Mouse (Mus musculus): ENCODE measurements around the gene Olfml2a. TPM values are rescaled to one million over a fixed set of nuclear protein-coding genes. Genes with fewer than 3 reads are reported as not detected.
A peak's percentile ranks its signal among the peaks of the same experiment; 100 is the strongest.

Gene Olfml2a
- polyA plus RNA-seq, 1 experiment from 2014 or later, result 1.1 TPM

- H3K4me2 ChIP-seq, result peak overlapping the region; percentile 99
- WGBS, result under 1% methylated on average over 47 of the region's 51 CpGs
- H3K27ac ChIP-seq, result no peak overlapping the region
- peak overlapping the region; percentile 80 for H3K4me3 ChIP-seq
- no peaks in the 10 kb centered on the region for H3K9me3 ChIP-seq (replicated peaks)
- H3K36me3 ChIP-seq (ENCODE audit: poor library complexity, severe bottlenecking), result no peaks in the 10 kb centered on the region
- H3K9ac ChIP-seq, result peak overlapping the region; percentile 74
- ATAC-seq, result peak; percentile 61
- peaks cover 21% of the 10 kb centered on the region for H3K27me3 ChIP-seq
- H3K4me1 ChIP-seq, result peaks cover 18% of the 10 kb centered on the region
Measured at GRCm38 (mm10) chr2:38925171-38926080, 6.4 kb upstream of the Olfml2a start.

- Histone ChIP-seq H3K36me3 (ENCODE audit: poor library complexity, severe bottlenecking) (no peaks in the 10 kb centered on the region), H3K4me1 (peaks cover 20% of the 10 kb centered on the region), H3K27me3 (peaks cover 26% of the 10 kb centered on the region), H3K4me2 (peak overlapping the region; percentile 99), H3K9me3 (replicated peaks) (no peaks in the 10 kb centered on the region), H3K27ac (no peak overlapping the region), H3K9ac (peak overlapping the region; percentile 74), H3K4me3 (peak overlapping the region; percentile 80)
- ATAC-seq, result peak; percentile 95
- under 1% methylated on average over 52 of the region's 53 CpGs for WGBS
Measured at GRCm38 (mm10) chr2:38926145-38926891, 5.5 kb upstream of the Olfml2a start.

GRCm38 (mm10) chr2:38927115-38927979 is 4.4 kb upstream of the Olfml2a start, which contains the start of gene Nr6a1:
Gene Nr6a1, minus strand, starts transcription at chr2:38927688.
- Histone ChIP-seq H3K9me3 (replicated peaks) (no peaks in the 10 kb centered on the region), H3K27me3 (peaks cover 26% of the 10 kb centered on the region), H3K4me2 (peak within 1 kb of the TSS; percentile 99), H3K4me3 (peak within 1 kb of the TSS; percentile 41), H3K27ac (no peak within 1 kb of the TSS; the same call in 1 of the 2 replicates), H3K36me3 (ENCODE audit: poor library complexity, severe bottlenecking) (no peaks in the 10 kb centered on the region), H3K9ac (peak within 1 kb of the TSS; percentile 37; the same call in 1 of the 2 replicates), H3K4me1 (peaks cover 27% of the 10 kb centered on the region)
- WGBS, result 9% methylated on average over 18 of the region's 19 CpGs
- ATAC-seq, result peak; percentile 37

GRCm38 (mm10) chr2:38930269-38930668 is 1.5 kb upstream of the Olfml2a start:
- H3K4me2 ChIP-seq, result no peak overlapping the region
- no peak overlapping the region for H3K4me3 ChIP-seq
- ATAC-seq, result no peak
- no peaks in the 10 kb centered on the region for H3K36me3 ChIP-seq (ENCODE audit: poor library complexity, severe bottlenecking)
- H3K9ac ChIP-seq, result no peak overlapping the region
- WGBS, result 81% methylated on average over 2 of the region's 2 CpGs
- peaks cover 28% of the 10 kb centered on the region for H3K4me1 ChIP-seq
- H3K27me3 ChIP-seq, result peaks cover 11% of the 10 kb centered on the region
- H3K27ac ChIP-seq, result no peak overlapping the region
- H3K9me3 ChIP-seq (replicated peaks), result no peaks in the 10 kb centered on the region

- peaks cover 8% of the 10 kb centered on the region for H3K27me3 ChIP-seq
- no peak overlapping the region for H3K9ac ChIP-seq
- ATAC-seq, result no peak
- no peaks in the 10 kb centered on the region for H3K36me3 ChIP-seq (ENCODE audit: poor library complexity, severe bottlenecking)
- H3K27ac ChIP-seq, result no peak overlapping the region
- H3K9me3 ChIP-seq (replicated peaks), result no peaks in the 10 kb centered on the region
- no peak overlapping the region for H3K4me3 ChIP-seq
- H3K4me2 ChIP-seq, result no peak overlapping the region
- peaks cover 21% of the 10 kb centered on the region for H3K4me1 ChIP-seq
- WGBS, result 15% methylated on average over 2 of the region's 2 CpGs
Measured at GRCm38 (mm10) chr2:38933931-38934330, 2.2 kb downstream of the Olfml2a start.

- WGBS, result 51% methylated on average over 5 of the region's 5 CpGs
Measured at GRCm38 (mm10) chr2:38934936-38935335, 3.2 kb downstream of the Olfml2a start.

GRCm38 (mm10) chr2:38936721-38937378 is 5.1 kb downstream of the Olfml2a start:
- Histone ChIP-seq H3K36me3 (ENCODE audit: poor library complexity, severe bottlenecking) (no peaks in the 10 kb centered on the region), H3K9ac (no peak overlapping the region), H3K4me2 (no peak overlapping the region), H3K4me1 (peaks cover 14% of the 10 kb centered on the region), H3K27ac (no peak overlapping the region), H3K4me3 (no peak overlapping the region), H3K27me3 (no peaks in the 10 kb centered on the region), H3K9me3 (replicated peaks) (no peaks in the 10 kb centered on the region; the same call in 1 of the 2 replicates)
- 76% methylated on average over 9 of the region's 9 CpGs for whole genome bisulfite sequencing
- ATAC-seq, result no peak

More at GRCm38 (mm10) chr2:38934936-38935335, 3.2 kb downstream of the Olfml2a start:
- H3K36me3 ChIP-seq (ENCODE audit: poor library complexity, severe bottlenecking), result no peaks in the 10 kb centered on the region
- H3K4me2 ChIP-seq, result no peak overlapping the region
- no peaks in the 10 kb centered on the region; the same call in 1 of the 2 replicates for H3K9me3 ChIP-seq (replicated peaks)
- no peak overlapping the region for H3K9ac ChIP-seq
- H3K4me1 ChIP-seq, result peaks cover 21% of the 10 kb centered on the region
- no peak for ATAC-seq
- H3K27ac ChIP-seq, result no peak overlapping the region
- peaks cover 8% of the 10 kb centered on the region for H3K27me3 ChIP-seq
- no peak overlapping the region for H3K4me3 ChIP-seq

- Histone ChIP-seq H3K36me3 (ENCODE audit: poor library complexity, severe bottlenecking) (no peaks in the 10 kb centered on the region), H3K27me3 (no peaks in the 10 kb centered on the region), H3K9ac (no peak overlapping the region), H3K27ac (no peak overlapping the region), H3K4me3 (no peak overlapping the region), H3K9me3 (replicated peaks) (no peaks in the 10 kb centered on the region; the same call in 1 of the 2 replicates), H3K4me2 (no peak overlapping the region), H3K4me1 (peaks cover 12% of the 10 kb centered on the region)
- no peak for ATAC-seq
- WGBS, result 68% methylated on average over 3 of the region's 3 CpGs
Measured at GRCm38 (mm10) chr2:38937396-38937795, 5.6 kb downstream of the Olfml2a start.

- H3K4me2 ChIP-seq, result no peak overlapping the region
- no peak overlapping the region for H3K9ac ChIP-seq
- no peak overlapping the region for H3K27ac ChIP-seq
- H3K4me3 ChIP-seq, result no peak overlapping the region
- H3K27me3 ChIP-seq, result no peaks in the 10 kb centered on the region
- H3K9me3 ChIP-seq (replicated peaks), result no peaks in the 10 kb centered on the region; the same call in 1 of the 2 replicates
- no peaks in the 10 kb centered on the region for H3K36me3 ChIP-seq (ENCODE audit: poor library complexity, severe bottlenecking)
- H3K4me1 ChIP-seq, result peaks cover 12% of the 10 kb centered on the region
- WGBS, result 96% methylated on average over 1 of the region's 1 CpGs
- no peak for ATAC-seq
Measured at GRCm38 (mm10) chr2:38938007-38938406, 6.2 kb downstream of the Olfml2a start.

- no peaks in the 10 kb centered on the region for H3K36me3 ChIP-seq (ENCODE audit: poor library complexity, severe bottlenecking)
- H3K9me3 ChIP-seq (replicated peaks), result no peaks in the 10 kb centered on the region; the same call in 1 of the 2 replicates
- ATAC-seq, result no peak
- 72% methylated on average over 2 of the region's 2 CpGs for WGBS
- H3K27ac ChIP-seq, result no peak overlapping the region
- no peaks in the 10 kb centered on the region for H3K27me3 ChIP-seq
- H3K4me1 ChIP-seq, result peaks cover 9% of the 10 kb centered on the region
- no peak overlapping the region for H3K4me2 ChIP-seq
- no peak overlapping the region for H3K4me3 ChIP-seq
- no peak overlapping the region for H3K9ac ChIP-seq
Measured at GRCm38 (mm10) chr2:38939047-38939446, 7.3 kb downstream of the Olfml2a start.

GRCm38 (mm10) chr2:38941426-38941825 is 9.6 kb downstream of the Olfml2a start:
- Histone ChIP-seq H3K27me3 (no peaks in the 10 kb centered on the region), H3K9ac (no peak overlapping the region), H3K4me3 (no peak overlapping the region), H3K9me3 (replicated peaks) (no peaks in the 10 kb centered on the region; the same call in 1 of the 2 replicates), H3K4me2 (no peak overlapping the region), H3K27ac (no peak overlapping the region), H3K4me1 (no peaks in the 10 kb centered on the region), H3K36me3 (ENCODE audit: poor library complexity, severe bottlenecking) (no peaks in the 10 kb centered on the region)
- WGBS, result 88% methylated on average over 14 of the region's 14 CpGs
- no peak for ATAC-seq
